Mouse (Mus musculus): ENCODE measurements around the gene Rnf212b.
"Not testable (repeated sequence)": the region's sequence is repeated elsewhere in the genome, so short reads cannot be mapped to it uniquely, and the experiment has no call there.

Gene Rnf212b

DNA sequence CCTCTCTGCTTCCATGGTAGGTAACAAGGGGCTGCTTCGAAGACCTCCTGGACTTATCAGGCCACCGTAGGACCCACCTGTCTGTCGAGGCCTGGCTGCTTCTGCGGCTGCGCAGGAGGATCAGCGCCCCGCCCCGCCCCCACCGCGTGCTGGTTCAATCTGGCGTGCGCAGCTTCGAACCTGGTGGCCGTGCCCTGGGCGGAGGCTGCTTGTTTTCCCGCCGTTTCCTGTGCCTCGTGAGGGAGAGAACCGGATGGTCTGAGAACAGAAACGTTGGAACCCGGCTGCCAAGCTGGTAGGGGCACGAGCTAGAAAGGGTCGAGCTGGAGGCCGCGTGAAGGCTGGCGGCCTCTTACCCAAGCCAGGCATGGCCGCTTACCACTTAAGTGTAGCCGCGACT is at the start of gene Rnf212b:
Gene Rnf212b (plus strand): TSS at position 151 of the 400 bp plus-strand sequence.
- DNase-seq (ENCODE audit: low read depth): no peak

DNA sequence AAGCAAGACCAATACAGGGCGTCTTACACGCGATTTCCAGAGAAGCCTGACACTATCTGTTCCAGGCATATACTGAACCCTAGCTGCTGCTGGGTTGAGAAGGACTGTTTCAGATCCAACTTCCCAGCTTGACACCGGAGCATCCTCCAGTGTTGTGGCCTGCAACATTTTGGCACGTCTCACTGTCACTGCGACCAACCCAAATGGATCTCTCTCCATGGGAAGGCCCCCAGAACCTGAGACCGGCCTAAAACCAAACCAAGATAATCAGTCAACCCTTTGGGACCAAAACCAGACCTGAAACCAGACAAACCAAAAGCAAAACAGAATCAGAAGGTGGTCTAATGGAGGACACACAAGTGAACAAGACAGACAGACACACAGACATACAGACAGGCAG is 47.0 kb upstream of the Rnf212b start:
- DNase-seq (ENCODE audit: low read depth): not testable (repeated sequence)

DNA sequence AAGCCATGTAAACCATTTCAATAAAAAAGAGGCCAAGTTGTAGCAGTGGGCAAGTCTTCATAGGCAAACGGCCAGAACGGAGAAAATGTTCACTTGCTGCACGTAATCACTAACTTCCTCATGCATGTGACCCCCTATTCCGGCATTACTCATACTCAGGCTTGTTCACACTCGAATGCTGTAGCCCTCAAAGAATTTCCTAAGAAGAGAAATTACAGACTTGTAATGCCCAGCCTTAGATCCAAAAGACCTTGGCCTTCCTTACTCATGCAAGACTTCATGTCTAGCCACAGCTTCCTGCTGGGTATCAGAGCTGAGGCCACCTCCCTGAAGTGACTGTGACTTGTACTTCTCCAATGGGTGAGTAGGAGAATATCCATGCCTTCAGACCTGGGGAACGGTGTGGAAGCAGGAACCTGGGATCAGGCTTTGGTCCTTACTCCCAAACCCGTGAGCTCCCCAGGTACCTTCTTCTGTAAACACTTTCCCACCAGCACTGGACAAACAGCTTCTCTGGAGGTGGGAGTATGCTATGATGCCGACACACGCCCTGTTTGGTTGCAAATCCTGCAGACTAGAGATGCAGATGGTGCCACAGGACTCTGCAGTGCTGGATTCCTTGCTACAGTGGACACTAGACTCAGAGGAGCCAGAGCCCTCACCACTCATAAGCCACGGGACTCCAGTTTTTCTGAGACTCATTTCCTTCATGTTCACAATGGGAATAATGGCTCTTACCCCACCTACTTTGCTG is 45.5 kb upstream of the Rnf212b start:
- DNase-seq (ENCODE audit: low read depth): peak; percentile 4

DNA sequence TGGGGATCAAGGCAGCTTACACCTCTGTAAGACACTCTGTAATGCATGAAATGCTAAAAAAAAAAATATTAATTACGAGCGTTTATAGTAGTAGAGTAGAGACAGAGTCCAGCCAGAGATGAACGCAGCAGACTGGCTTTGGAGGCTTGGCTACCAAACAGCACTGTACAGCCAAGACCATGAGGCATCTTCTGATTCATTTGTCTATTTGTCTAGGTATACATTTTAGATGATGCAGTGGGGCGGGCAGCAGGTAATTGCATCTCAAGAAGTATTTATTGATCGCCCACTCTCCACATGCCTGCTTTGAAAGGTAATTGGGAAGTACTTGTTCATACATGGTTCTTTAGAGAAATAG is 44.9 kb upstream of the Rnf212b start:
- DNase-seq (ENCODE audit: low read depth): no peak

DNA sequence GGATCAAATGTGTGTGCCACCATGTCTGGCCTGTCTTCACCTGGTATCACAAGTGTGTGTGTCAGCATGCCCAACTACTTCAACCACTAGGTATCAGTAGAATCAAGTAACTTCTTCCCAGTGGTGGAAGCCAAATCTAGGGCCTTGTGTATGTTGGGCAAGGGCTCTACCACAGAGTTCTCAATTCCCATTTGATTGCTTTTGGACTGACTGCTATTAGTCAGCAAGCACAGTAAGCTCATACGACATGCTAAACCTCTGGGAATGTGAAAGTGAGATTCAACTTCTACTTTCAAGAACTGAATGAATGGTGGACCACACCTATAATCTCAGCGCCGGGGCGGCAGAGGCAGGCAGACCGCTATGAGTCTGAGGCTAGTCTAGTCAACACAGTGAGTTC is 43.6 kb upstream of the Rnf212b start:
- no peak for DNase-seq (ENCODE audit: low read depth)

DNA sequence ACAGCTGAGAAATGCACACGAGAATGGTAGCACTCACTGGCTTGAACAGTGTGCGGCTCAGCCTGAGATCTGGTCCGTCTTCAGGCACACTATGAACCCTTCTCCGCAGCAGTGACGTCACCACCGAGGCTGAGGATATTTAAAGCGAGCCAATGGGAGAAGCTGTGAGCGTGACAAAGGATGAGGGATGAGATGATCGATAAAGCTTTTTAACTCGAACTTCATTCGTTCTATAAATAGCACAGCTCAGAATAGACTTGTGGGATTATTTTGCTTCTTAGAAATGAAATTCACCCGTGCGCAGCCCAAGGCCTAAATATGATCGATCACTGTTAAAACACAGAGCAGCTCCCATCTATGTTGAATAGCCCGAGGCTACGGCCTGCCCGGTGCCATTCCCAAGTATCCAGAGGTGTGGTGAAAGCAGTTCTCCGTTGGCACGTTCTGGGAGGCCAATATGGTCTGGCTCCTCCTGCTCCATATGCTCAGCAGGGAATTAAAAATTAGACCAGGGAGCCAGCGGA is 41.5 kb upstream of the Rnf212b start:
- no peak for DNase-seq (ENCODE audit: low read depth)

DNA sequence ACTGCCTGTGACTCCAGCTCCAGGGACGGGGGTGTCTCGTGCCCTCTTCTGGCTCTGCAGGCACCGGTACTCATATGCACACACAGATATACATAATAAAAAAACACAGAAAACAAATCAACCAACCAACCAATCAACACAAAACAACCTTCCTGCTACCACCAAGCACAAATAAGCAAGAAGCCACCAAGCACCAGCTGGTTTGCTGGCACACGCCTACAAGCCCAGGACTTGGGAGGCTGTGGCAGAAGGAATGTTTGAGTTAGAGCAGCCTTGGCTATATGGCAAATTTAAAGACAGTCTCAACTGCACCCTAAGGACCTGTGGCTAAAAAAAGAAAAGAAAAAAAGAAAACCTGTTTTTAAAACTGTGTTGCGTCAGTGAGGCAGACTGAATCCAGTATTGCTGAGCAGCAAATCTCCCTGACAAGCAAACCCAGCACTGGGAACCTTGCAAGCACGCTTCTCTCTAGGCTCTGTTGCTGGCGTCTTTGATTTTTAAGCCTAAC is 38.4 kb upstream of the Rnf212b start:
- DNase-seq (ENCODE audit: low read depth): no peak

DNA sequence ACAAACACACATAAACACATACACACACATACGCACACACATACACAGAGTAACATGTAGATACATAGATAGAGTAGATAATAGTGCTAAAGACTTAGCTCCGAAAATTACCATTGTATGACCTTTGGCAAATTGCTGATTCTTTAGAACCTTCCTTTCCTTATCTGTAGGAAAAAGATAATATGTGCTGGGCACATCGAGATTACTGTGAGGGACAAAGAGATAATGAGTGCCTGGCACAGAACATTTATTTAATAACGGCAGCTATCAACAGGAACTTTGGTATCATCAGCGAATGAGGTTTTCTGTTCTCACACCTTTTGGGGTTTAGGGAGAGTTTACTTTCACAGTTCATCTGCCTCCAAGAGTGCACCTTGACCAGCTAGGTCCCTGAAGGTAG is 37.2 kb upstream of the Rnf212b start:
- no peak for DNase-seq (ENCODE audit: low read depth)

DNA sequence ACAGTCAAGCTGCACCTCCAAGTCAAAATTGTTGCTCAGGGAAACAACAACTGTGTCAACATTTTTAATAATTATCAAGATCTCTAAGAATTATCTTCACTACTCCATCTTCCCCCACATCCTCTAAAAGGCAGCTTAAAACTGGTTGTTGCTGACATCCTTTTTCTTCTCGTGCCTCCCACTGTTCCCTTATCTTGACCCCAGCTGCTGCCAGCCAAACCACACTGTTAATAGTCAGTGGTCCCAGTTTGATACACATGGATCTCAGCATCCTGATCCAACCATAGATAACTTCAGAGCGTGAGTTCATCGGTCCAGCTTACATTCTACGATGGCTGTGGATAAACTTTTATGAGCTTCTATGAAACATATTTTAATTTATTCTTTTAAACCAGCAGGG is 36.0 kb upstream of the Rnf212b start:
- no peak for DNase-seq (ENCODE audit: low read depth)

DNA sequence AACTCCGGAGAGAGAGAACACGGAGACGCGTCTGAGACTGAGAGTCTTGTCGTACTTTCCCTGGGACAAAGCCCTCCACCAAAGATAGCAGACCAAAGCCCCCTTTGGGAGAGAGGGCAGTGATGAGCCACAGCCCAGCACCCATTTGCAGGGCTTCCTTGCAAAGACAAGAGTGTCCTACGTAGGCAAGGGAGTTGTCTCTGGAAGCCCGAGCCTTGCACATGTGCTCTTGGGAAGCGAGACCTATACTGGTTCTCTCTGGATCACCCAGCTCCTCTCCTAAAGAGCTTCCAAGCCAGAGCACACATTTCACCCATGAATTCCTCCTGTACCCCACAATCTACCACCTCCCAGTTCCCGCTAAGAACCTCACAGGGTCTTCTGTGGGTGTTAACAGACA is 33.9 kb upstream of the Rnf212b start:
- no peak for DNase-seq (ENCODE audit: low read depth)

DNA sequence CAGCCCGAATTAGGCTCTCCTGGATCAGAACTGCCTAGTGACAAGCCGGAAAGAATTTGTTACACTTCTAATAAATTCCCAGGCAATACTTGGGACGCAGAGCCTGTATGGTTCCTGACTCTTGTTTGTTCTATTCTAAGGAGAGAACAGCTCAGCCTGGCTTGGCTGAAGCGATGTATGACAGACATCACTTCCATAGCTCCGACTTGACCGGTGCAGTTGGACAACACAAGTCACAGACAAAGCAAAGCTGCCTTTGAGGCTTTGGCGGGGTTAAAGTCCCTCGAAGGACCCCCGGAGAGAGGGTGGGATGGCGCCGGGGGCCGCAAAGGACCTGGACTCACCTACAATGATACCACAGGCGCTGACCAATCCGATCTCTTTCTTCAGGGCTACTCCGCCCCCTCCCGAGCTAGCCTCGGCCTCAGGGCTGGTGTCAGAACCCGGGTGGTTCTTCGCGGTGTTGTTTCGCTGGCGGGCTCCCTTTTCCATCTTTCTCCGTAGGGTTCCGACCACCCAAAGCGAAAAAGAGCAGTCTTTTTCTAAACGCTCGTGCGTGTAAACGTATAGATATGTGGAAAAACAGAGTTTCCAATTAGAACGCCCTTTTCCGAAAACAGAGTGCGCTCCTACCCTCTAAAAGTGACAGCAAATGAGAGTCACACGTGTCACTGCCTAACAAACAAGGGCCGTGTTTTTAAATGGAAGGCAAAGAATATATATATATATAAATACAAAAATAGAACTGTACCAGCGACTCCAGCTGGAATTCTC is 32.9 kb upstream of the Rnf212b start:
- DNase-seq (ENCODE audit: low read depth): no peak

DNA sequence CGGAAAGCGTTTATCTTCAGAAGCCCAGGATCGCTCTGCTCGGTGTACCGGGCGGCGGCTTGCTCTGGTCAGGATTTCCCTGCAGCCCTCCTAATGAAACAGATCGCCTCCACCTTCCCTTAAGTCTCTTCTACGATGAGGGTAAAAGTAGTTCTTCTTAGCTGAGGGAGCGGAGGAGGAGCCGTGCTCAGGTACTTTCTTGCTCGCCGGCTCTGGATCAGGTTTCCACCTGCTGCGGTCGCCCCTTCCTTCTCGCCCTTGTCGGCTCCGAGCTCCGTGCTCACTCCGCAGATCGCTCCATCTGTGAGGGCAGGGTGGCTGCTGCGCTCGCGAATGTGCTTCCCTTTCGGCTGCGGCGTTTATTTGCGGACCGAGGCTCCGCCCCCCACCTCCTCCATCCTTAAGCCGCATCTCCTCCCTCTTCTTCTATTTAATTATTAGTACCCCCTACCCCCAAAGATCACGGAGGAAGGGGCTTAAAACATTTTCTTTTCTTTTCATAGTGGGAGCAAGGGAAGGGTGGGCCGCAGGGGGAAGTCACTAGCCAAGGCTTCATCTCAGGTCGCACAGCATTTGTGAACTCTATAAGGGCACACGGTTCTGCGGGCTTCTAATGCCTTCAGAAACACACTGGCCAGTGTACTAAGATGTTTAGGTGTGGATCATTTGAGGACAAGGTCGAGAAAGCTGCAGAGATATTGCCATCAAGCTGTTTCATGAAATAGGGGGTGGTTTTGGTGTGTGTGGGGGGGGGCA is 32.2 kb upstream of the Rnf212b start, which contains the start of gene Slc7a8:
Gene Slc7a8 (minus strand): TSS at position 337 of the 756 bp plus-strand sequence.
- no peak for DNase-seq (ENCODE audit: low read depth)

DNA sequence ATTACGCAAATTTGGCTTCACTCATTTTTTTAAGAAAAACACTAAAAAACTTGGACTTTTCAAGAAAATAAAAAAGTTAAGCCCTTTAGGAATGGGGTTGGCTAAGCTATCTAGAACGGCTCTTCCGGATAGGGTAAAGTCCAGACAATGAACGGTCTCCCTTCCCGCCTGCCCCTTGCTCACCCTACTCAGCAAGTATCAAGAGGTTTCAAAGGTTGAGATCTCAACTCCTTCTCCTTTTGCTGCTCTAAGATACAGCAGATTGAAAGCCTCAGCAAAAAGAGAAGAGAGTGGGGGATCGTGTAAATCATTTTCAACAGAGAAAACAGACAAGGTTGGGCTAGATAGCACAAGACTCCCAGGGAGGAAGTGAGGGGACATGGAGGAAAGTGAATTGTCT is 31.0 kb upstream of the Rnf212b start:
- no peak for DNase-seq (ENCODE audit: low read depth)

DNA sequence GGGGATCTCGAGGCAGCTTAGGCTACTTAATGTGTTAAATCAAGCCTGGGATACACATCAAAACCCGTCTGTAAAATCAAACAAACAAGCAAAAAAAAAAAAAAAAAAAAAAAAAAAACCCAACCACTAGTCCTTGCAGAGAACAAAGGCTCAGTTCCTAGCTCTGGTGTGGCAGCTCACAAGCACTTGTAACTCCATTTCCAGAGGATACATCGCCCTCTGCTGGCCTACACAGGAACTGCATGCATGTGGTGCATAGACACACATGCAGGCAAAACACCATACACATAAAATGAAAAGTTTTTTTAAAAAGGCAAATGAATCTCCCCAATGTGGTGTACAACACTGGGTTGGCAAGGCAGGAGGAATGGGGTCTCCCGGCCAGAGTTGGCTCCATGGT is 28.0 kb upstream of the Rnf212b start:
- peak; percentile 75 for DNase-seq (ENCODE audit: low read depth)

DNA sequence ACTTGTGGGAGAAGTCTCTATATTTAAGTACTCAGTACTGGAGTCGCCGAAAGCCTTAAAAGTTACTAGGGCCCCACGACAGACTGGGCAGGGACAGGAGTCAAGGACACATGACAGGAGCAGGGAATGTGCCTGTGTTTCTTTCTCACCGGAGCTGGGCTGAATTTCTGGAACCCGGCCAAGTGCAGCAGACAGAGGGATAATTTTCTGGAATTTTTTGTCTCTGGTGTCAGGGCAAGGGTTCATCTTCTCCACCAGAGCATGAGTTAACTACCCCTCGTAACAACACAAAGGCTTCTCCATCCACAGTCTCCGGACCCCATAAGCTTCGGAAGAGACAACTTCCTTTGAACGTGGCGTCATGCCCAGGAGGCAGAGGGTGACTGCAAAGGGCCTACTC is 27.5 kb upstream of the Rnf212b start:
- DNase-seq (ENCODE audit: low read depth): no peak

DNA sequence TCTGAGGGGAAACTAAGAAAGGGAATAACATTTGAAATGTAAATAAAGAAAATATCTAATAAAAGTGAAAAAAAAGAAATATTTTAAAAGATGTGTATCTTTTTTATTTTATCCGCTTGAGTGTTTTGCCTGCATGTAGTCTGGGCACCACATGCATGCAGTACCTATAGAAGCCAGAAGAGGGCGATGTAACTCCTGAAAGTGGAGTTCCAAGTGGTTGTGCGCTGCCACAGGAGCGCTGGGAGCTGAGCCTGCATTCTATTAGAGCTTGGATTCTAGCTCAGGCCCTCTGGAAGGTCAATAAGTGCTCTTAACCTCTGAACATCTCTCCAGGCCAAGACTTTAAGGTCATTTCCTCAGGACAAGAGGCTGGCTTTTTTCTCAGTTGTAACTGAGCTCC is 26.7 kb upstream of the Rnf212b start:
- no peak for DNase-seq (ENCODE audit: low read depth)

DNA sequence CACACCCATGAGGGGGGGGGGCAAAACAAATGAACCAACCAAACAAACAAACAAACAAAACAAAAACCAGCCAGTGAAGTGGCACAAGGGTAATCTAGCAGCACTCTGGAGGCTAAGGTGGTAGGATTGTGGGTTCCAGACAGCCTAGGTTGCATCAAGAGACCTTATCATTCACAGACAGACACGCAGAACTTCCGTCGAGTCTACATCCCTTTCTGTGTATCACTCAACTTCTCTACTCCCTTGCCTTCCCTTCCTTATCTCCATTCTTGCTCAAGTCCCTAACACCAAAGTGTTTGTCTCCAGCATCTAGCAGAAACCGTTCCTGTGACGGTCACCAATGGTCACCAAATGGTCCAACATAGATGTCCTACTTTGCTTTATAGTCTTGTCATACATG is 25.7 kb upstream of the Rnf212b start:
- no peak for DNase-seq (ENCODE audit: low read depth)

DNA sequence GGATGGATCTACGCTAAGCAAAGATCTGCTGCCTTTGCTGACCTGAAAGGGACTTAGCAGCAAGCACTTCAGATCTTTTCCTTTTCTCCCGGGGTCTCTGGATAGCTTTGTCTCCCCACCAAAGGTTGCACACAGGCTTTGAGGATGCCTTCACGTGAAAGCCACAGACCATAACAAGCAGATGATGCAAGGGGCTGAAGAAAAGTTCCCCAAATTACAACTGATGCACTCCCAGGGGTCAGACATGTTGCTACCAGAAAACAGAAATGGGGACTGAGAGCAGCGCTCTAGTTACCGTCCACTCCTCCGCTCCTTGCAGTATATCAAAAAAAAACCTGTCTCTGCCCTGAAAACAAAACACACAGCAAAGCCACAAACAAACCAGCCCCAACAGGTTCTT is 21.8 kb upstream of the Rnf212b start:
- DNase-seq (ENCODE audit: low read depth): no peak

DNA sequence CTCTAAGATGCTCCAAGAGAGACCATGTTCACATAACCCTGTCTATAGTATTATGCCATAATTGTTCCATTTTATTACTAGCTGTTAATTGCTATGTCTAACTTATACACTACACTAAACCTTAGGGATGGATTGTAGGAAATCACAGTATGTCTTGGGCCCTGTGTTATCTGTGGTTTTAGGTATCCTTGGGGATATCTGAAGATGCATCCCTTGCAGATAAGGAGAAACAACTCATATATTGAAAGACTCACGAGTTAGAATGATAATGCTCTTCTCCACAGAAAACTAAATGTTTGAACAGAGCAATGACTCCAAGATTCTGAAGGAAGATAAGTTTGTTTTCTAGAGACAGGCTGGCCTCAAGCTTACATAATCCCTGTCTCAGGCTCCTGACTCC is 20.6 kb upstream of the Rnf212b start:
- no peak for DNase-seq (ENCODE audit: low read depth)

DNA sequence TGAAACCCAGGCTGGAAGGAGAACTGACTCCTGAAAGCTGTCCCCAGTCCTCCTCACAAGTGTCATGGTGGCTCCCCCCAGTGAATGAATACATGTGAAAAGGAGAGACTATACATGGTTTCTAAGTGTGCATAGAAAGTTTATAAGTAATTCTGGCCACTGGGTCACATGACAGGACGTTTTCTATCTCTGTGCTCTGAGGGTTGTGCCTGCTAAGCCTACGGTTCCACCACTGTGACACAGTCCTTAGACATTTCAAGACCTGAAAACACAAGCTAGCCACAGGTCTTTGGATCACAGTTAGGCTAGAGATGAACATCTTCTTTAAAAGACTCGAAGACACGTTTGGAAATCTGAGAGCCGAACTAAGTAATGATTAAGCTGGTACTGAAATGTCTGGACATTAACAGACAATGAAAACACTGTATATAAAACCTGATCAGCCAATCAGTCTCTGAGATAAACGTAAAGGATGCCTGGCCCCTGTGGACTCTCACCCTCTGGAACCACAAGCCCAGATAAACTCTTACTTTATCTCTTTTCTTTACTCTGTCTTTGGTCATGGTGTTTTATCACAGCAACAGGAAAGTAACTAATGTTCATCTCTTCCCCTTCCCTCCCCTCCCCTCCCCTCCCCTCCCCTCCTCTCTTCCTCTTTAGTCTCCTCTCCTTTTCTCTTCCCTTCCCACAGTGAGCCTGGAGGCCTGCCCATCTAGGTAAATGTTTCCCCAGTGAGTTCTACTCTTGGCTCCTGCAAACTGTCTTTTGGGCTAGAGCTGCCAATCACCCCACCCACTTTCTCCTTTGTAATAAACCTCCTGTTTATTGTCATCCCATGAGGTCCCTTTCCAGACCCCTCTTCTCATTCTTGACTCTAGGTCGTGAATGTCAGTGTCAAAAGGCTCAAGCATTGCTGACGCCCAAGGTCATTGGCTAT is 19.8 kb upstream of the Rnf212b start:
- DNase-seq (ENCODE audit: low read depth): no peak

DNA sequence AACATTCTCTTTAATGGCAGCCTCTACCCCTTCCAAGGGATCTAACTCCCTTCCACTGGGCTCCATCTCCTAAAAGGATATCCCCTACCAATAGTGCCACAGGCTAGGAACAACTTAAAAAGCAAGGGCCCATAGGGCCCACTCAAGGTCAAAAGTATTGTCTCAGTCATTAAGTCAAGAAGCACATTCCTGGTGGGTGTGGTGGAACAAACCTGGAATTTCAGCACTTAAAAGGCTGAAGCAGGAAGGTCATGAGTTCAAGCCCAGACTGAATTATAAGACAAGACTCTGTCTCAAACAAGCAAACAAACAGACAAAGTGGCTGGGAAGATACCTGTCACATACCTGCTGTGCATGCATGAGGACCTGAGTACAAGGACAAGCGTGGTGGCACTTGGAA is 18.0 kb upstream of the Rnf212b start:
- DNase-seq (ENCODE audit: low read depth): no peak

All from NIH3T3 (cell line).